Mouse (Mus musculus) limb, embryonic 14.5 days (tissue): ENCODE measurements around the gene Amt. TPM values are rescaled to one million over a fixed set of nuclear protein-coding genes. Genes with fewer than 3 reads are reported as not detected.
"Not testable (repeated sequence)": the region's sequence is repeated elsewhere in the genome, so short reads cannot be mapped to it uniquely, and the experiment has no call there.

Experiments
- ATAC-seq: fragments of 200-750 bp; cut with Nextera tagmentation; 2 replicates; pipeline ENCODE4 v1.8.0; 2017; ENCODE audit warnings: low read depth, moderate number of reproducible peaks, moderate TSS enrichment; ENCODE audit not compliant: low FRiP score
- DNase-seq: peaks from one replicate; pipeline ENCODE4 v3.0.0-alpha.2; 2015; ENCODE audit warnings: low spot score
- H3K27ac ChIP-seq: fragments of 300-500 bp; sonication (generic); replicated peaks from 2 replicates; pipeline ENCODE4 v1.5.1; 2014; ENCODE audit warnings: low read depth, mild to moderate bottlenecking, low read length, moderate library complexity, mixed read lengths
- H3K27me3 ChIP-seq: fragments of 300-500 bp; sonication (generic); 2 replicates; pipeline ENCODE4 v1.6.1; 2014; ENCODE audit warnings: low read length, mixed read lengths; ENCODE audit not compliant: control insufficient read depth, insufficient read depth
- H3K36me3 ChIP-seq: fragments of 300-500 bp; sonication (generic); 2 replicates; pipeline ENCODE4 v1.6.1; 2014; ENCODE audit warnings: mild to moderate bottlenecking, low read length, moderate library complexity, mixed read lengths; ENCODE audit not compliant: control insufficient read depth, insufficient read depth
- H3K4me1 ChIP-seq: fragments of 300-500 bp; sonication (generic); 2 replicates; pipeline ENCODE4 v1.6.1; 2014; ENCODE audit warnings: antibody characterized with exemption, low read length, mixed read lengths; ENCODE audit not compliant: control insufficient read depth, insufficient read depth
- H3K4me2 ChIP-seq: fragments of 300-500 bp; sonication (generic); replicated peaks from 2 replicates; pipeline ENCODE4 v1.6.1; 2014; ENCODE audit warnings: low read depth, mild to moderate bottlenecking, low read length, moderate library complexity; ENCODE audit not compliant: severe bottlenecking
- H3K4me3 ChIP-seq: fragments of 300-500 bp; sonication (generic); replicated peaks from 2 replicates; pipeline ENCODE4 v1.5.1; 2014; ENCODE audit warnings: low read length
- H3K9ac ChIP-seq: fragments of 300-500 bp; sonication (generic); 2 replicates; pipeline ENCODE4 v1.6.1; 2014; ENCODE audit warnings: mild to moderate bottlenecking, low read depth, low read length, moderate library complexity; ENCODE audit not compliant: severe bottlenecking
- H3K9me3 ChIP-seq: fragments of 300-500 bp; sonication (generic); 2 replicates; pipeline ENCODE4 v1.6.1; 2016; ENCODE audit warnings: low read length; ENCODE audit not compliant: control insufficient read depth
- POLR2A ChIP-seq: fragments of 200-500 bp; IDR thresholded peaks from 2 replicates; pipeline ENCODE4 v1.8.0; 2012; ENCODE audit warnings: inconsistent platforms, mild to moderate bottlenecking, moderate library complexity, borderline replicate concordance; ENCODE audit not compliant: insufficient read depth, insufficient read length; ENCODE audit errors: extremely low read depth
- WGBS: fragments of 180-500 bp; shearing (Covaris S2); extraction: QIAGEN DNeasy Blood & Tissue Kit; methylation state at CpG from one replicate; pipeline ENCODE4 v1.1.7; 2014; 5-methylcytosine and 5-hydroxymethylcytosine counted together
- polyA plus RNA-seq, 2 experiments: library from polyadenylated mRNA; depleted of rRNA in 1 of 2; stranded (reverse) in 1 of 2; unstranded in 1 of 2; fragments of >200 nt; fragmentation: Nextera tagmentation in 1 of 2; extraction: Ambion mirVana in 1 of 2; gene quantifications; 2 replicates each; pipeline versions ENCODE4 v1.2.1 to v1.2.3; 2012 to 2014

Gene Amt
- polyA plus RNA-seq, 2 experiments: 6.9 to 28.2 TPM

- TF ChIP-seq POLR2A: no peak
- ATAC-seq: peak; percentile 81
- Histone ChIP-seq H3K36me3 (no peaks in the 10 kb centered on the region), H3K9ac (no peak overlapping the region), H3K4me2 (no peak overlapping the region), H3K4me1 (peaks cover 13% of the 10 kb centered on the region; the same call in 1 of the 2 replicates), H3K4me3 (no peak overlapping the region), H3K27ac (no peak overlapping the region), H3K9me3 (no peaks in the 10 kb centered on the region), H3K27me3 (no peaks in the 10 kb centered on the region)
- peak; percentile 51 for DNase-seq
- WGBS: 67% methylated on average over 5 of the region's 5 CpGs
Measured at GRCm38 (mm10) chr9:108274476-108275330, 21.9 kb upstream of the Amt start.

GRCm38 (mm10) chr9:108275331-108275659 is 21.4 kb upstream of the Amt start:
- ATAC-seq: no peak
- H3K4me1 ChIP-seq: peaks cover 13% of the 10 kb centered on the region; the same call in 1 of the 2 replicates
- no peak for DNase-seq
- no peak overlapping the region for H3K27ac ChIP-seq
- no peaks in the 10 kb centered on the region for H3K9me3 ChIP-seq
- no peak for TF ChIP-seq POLR2A
- no peaks in the 10 kb centered on the region for H3K36me3 ChIP-seq
- no peaks in the 10 kb centered on the region for H3K27me3 ChIP-seq
- H3K4me2 ChIP-seq: no peak overlapping the region
- WGBS: 52% methylated on average over 6 of the region's 6 CpGs
- no peak overlapping the region for H3K4me3 ChIP-seq
- no peak overlapping the region for H3K9ac ChIP-seq

GRCm38 (mm10) chr9:108278697-108279450 is 17.8 kb upstream of the Amt start:
- H3K4me3 ChIP-seq: no peak overlapping the region
- no peak for TF ChIP-seq POLR2A
- no peak for ATAC-seq
- H3K27ac ChIP-seq: no peak overlapping the region
- no peak overlapping the region for H3K9ac ChIP-seq
- no peaks in the 10 kb centered on the region for H3K27me3 ChIP-seq
- DNase-seq: no peak
- H3K9me3 ChIP-seq: no peaks in the 10 kb centered on the region
- H3K36me3 ChIP-seq: no peaks in the 10 kb centered on the region
- H3K4me2 ChIP-seq: no peak overlapping the region
- WGBS: 75% methylated on average over 10 of the region's 10 CpGs
- H3K4me1 ChIP-seq: no peaks in the 10 kb centered on the region

- peak; percentile 84 for ATAC-seq
- H3K27ac ChIP-seq: peak overlapping the region; percentile 40; the same call in 1 of the 2 replicates
- H3K4me1 ChIP-seq: no peaks in the 10 kb centered on the region
Measured at GRCm38 (mm10) chr9:108280071-108280828, 16.4 kb upstream of the Amt start.

GRCm38 (mm10) chr9:108284410-108284809 is 12.2 kb upstream of the Amt start:
- ATAC-seq (peak; percentile 77), DNase-seq (peak; percentile 83)
- no peak overlapping the region for H3K4me3 ChIP-seq
- no peak overlapping the region for H3K9ac ChIP-seq
- H3K36me3 ChIP-seq: no peaks in the 10 kb centered on the region
- H3K4me2 ChIP-seq: no peak overlapping the region
- no peak overlapping the region for H3K27ac ChIP-seq
- no peaks in the 10 kb centered on the region for H3K9me3 ChIP-seq
- no peak for TF ChIP-seq POLR2A
- no peaks in the 10 kb centered on the region for H3K4me1 ChIP-seq
- WGBS: 11% methylated on average over 6 of the region's 6 CpGs
- H3K27me3 ChIP-seq: no peaks in the 10 kb centered on the region

More at GRCm38 (mm10) chr9:108280071-108280828, 16.4 kb upstream of the Amt start:
- DNase-seq: peak; percentile 80
- Histone ChIP-seq H3K36me3 (no peaks in the 10 kb centered on the region), H3K27me3 (no peaks in the 10 kb centered on the region), H3K4me2 (no peak overlapping the region), H3K4me3 (no peak overlapping the region), H3K9me3 (no peaks in the 10 kb centered on the region), H3K9ac (no peak overlapping the region)
- WGBS: 34% methylated on average over 8 of the region's 8 CpGs
- no peak for TF ChIP-seq POLR2A

- H3K27me3 ChIP-seq, DNase-seq, H3K27ac ChIP-seq, H3K9ac ChIP-seq, ATAC-seq, H3K36me3 ChIP-seq, H3K4me2 ChIP-seq, H3K4me3 ChIP-seq, H3K9me3 ChIP-seq, H3K4me1 ChIP-seq: not testable (repeated sequence)
- WGBS: 73% methylated on average over 5 of the region's 6 CpGs
Measured at GRCm38 (mm10) chr9:108287526-108288238, 9.0 kb upstream of the Amt start.
